Mouse (Mus musculus) cerebellum, adult 8-10 months (tissue): ENCODE data around the gene Tspan3.
A peak's percentile ranks its signal among the peaks of the same experiment; 100 is the strongest.

ENCODE experiments used
- DNase-seq: peaks from one replicate; pipeline ENCODE4 v3.0.0; 2022

Gene Tspan3

DNA sequence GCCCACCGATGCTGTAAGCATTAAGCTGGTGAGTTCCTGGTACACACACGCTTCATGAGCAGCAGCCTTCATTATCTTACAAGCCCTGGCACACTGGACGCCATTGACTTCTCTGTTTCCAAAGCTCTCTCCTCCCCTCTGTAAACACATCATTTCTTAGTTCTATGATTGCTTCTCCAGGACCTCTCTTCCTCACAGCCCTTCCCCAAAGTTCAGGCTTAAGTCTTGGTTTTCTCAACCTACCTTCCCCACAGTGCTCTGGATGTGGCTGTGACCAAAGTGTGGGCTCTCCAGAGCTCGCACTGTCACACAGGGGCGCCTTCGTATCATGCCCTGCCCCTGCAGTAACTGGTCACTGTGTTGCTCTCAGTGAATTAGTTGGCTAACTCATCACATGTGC lies at the start of gene Tspan3:
TSS of gene Tspan3 (minus strand) at position 101 of the 400 bp plus-strand sequence.
- no peak for DNase-seq

DNA sequence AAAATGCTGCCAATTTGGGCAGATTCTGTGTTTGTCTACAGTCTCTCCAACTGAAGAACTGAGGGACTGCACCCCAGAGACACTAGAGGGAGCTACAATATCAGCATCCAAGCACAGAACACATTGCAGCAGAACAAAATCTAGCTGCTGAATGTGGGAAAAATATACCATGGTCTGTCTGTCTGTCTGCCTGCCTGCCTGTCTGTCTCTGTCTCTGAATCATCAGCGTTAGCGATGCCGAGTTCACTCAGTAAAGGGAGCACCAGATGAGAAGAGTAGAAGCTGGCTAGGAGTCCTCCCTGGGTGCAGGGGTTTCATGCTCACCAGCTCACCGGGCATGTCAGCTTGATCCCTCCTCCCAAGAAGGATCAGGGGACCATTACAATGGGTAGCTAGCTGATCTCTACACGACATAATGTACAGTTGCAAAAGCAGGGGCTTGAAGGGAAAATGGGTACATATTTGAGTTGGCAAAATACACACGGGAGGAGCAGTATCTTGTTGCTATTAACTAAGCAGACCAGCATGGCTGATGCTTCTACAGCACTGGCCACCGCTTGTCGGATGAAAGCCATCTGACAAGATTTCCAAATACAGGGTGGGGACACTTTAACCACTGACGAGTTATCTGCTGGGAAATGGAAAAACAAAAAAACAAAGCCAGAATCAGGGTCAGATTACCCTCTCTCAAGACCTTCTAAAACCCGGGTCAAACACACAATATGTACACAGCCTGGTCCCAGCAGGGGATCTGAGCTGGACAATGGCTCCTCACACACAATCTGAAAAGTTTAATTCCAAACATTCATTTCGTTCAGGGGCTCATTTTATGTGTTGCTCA lies 48.4 kb upstream of the Tspan3 start:
- DNase-seq = peak; percentile 68

DNA sequence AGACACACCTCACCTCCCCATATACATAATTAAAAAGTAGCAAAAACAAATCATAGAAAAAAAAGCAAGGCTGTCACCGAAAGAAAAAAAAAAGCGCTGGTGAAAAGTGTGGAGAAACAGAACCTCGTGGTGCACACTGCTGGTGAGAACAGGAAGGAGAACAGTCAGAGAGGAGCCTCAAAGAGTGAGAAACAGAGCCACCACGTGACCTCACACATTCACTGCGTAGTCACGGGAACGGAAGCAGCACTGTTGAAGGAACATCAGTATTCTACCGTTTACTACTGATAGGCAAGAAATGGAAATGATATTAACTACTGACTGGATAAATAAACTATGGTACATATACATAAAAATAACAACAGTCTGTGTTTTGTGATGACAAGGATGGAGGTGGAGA lies 43.5 kb upstream of the Tspan3 start:
- no peak for DNase-seq

DNA sequence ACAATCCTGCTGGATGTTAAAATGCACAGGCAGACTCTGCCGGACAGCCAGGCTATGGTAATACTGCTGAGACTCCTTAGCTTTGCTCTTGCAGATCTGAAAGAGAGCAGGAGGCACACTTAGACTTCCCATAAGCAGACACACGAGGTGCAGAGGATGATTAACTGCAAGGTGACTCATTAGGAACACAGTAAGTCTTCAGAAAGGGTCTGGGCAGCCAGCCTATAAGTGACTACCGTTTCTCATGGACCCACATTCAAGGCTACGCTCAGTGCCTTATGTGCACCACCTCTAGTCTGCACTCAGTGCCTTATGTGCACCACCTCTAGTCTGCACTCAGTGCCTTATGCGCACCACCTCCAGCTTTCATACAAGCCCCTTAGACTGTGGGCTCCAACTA lies 42.2 kb upstream of the Tspan3 start:
- DNase-seq = no peak

- DNase-seq = no peak
Observed at GRCm38 (mm10) chr9:56207083-56207482, 41.8 kb upstream of the Tspan3 start.

GRCm38 (mm10) chr9:56205336-56205735 lies 40.1 kb upstream of the Tspan3 start:
- DNase-seq = no peak

- no peak for DNase-seq
Observed at GRCm38 (mm10) chr9:56204316-56204715, 39.0 kb upstream of the Tspan3 start.

- DNase-seq = peak; percentile 83
Observed at GRCm38 (mm10) chr9:56200645-56201314, 35.5 kb upstream of the Tspan3 start.

DNA sequence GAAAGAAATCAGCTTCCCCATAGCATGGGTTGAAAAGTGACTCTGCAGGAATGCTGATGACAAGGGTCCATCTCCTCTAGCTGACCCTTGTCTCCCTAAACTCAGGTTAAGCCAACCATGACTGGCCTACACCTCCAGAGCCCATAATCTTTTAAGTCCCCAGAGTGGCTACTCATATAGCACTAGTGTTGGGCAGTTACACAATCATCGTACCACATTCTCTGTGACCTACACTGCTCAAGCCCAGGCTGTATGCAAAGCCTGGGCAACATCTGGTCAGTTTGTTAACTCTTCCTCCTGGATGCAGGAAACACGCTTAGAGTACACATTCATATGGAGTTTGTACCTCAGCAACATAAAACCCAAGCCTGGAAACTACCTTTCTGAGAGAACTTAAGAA lies 34.9 kb upstream of the Tspan3 start:
- DNase-seq = no peak

- DNase-seq = no peak
Observed at GRCm38 (mm10) chr9:56196921-56197320, 31.6 kb upstream of the Tspan3 start.

DNA sequence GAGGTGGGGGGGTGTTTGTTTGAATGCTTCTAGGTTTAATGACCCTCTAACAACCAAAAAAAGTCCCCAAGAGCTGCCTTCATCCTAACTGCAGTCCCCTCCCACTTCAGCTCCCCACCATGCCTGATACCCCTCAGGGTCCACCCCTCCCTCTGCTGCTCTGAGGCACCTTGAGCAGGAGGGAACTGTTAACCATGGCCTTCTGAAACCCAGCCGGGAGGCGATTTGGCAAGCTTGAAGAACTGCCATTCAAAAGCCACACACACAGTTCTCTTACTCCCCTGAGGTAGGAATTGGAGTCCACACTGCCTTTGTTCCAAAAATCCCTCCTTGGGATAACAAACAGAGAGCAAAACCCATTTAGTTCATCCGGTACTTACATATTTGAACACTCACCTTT lies 29.9 kb upstream of the Tspan3 start:
- no peak for DNase-seq

DNA sequence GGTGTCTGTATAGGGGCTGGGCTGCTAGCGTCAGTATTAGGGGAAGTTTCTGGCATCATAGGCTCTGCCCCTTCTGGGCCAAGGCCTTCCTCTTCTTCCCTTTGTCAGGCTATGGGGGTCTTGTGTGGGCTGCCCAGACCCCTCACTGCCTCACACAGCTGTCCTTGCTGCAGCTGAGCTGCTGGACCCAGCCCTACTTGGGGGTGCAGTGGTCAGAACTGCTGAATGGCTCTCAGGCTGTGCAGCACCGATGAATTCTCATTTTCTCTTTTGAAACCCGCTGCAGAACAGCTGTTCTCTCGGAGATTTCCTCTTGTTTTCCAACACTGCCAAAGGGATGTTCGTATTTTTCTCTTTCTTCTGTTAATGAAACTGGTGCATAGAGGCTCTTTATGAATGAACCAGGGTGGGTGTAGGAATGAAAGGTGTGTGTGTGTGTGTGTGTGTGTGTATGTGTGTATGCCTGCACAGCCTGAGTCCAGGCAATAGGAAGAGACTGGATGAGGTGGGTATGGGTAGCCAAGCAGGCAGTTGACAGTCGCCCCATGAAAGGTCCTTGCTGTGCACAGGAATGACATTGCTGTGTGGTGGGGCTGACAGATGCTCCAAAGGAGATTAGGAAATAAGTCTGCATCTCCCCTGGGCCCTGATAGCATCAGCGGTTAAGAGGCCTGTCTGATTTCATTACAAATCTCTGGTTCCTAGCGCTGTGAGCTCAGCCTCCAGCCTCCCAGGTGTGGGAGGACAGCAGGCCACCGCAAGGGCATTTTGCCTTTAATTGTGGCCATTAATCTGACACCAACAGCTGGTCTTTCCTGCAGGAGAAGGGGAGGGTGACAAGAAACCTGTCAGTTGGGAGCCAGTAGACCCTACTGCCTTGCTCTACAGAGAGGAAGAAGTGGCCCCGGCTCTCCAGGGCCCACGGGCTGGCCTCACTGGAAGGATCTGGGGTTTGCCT lies 26.5 kb upstream of the Tspan3 start:
- no peak for DNase-seq

DNA sequence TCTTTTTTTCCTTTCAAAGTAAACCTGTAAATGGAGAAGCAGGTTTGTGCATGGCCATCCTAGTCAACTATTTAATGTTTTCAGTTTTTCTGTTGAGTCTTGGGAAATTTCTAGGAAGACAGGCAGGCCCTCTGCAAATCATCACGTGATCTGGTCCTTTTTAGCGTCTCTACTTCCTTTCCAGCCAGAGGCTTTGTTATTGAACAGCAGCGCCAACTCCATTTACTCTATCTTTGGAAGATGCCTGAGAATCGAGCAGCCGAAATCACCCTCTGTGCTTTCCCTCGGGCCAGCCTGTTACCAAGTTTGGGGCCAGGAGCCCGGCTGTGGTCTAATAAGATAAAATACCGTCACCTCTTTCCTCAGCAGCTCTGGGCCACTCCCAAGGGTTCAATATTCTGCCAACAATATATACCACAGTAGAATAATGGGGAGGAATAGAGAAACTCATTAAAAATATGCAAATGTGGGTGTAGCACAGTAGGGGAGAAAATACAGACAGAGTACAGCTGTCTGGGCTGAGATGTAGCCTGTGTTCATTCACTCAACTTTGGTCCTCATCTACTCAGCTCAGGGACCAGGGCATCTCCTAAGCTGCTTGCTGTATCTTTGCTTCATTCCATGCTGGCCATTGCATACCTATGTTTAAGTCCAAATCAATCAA lies 15.0 kb upstream of the Tspan3 start:
- DNase-seq = no peak

- DNase-seq = no peak
Observed at GRCm38 (mm10) chr9:56179416-56180117, 14.3 kb upstream of the Tspan3 start.

- DNase-seq = no peak
Observed at GRCm38 (mm10) chr9:56177354-56177753, 12.1 kb upstream of the Tspan3 start.

GRCm38 (mm10) chr9:56175316-56175715 lies 10.0 kb upstream of the Tspan3 start:
- no peak for DNase-seq

DNA sequence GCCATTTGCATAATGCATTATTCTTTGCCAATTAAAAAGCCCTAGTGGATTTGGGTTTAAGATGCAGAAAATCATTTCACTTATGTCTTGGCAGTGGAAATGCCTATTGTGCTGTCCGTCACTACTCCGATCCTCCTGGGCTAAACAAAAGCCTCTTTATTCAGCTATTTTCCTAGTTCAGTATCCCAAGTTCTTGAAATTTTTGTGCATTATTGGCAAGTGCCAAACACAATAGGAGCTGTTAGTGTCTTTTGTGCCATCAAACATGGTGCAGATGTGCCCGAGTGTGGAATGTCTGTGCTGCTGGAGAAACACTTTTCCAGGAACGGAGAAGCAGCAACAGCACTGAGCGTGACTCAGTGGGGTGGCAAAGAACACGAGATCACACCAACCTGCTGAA lies 2.4 kb upstream of the Tspan3 start:
- no peak for DNase-seq

- DNase-seq = no peak
Observed at GRCm38 (mm10) chr9:56166161-56166560, 884 bp upstream of the Tspan3 start.

DNA sequence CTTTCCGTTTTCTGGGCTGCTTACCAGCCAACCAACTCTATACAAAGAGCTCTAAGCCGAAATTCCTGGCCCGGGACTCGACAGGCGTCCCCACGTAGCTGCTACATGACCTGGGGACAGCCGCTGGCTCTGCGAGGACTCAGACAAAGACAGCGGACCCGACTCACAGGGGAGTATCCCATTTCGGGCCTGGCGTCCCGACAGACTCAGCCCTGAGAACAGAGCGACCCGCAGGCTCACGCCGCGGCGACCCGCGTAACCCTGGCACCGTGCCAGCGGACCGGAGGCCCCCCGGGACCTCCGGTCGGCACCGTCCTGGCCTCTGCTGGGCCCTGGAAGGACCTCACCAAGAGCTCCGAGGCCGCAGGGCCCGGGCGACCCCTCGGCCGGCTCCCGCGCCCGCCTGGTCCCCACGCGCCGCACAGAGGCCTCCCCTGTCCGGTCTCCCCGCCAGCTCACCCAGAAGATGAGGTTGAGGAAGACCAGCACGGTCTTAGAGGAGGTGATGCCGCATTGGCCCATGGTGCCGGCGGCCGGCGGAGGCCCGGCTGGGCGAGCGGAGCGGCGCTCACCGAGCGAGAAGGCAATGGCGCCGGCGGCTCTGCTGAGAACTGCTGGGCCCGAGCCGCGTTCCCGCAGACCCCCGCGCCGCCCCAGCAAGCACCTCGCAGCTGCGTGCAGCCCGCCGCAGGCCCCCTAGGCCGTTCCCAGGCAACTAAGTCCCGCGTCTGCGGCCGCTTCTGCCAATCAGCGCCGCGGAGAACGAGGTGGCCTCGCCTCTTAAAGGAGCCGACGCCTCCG lies 4.7 kb downstream of the Tspan3 start:
- peak; percentile 89 for DNase-seq

- no peak for DNase-seq
Observed at GRCm38 (mm10) chr9:56159456-56159855, 5.8 kb downstream of the Tspan3 start.

- no peak for DNase-seq
Observed at GRCm38 (mm10) chr9:56158077-56158476, 7.2 kb downstream of the Tspan3 start.
